Mouse (Mus musculus) left cerebral cortex, postnatal 25 days (tissue): ENCODE results near the gene Gm10320. TPM values are rescaled to one million over a fixed set of nuclear protein-coding genes. Genes with fewer than 3 reads are reported as not detected.

Experiments
- DNase-seq, 2 experiments: peaks; one replicate each; pipeline ENCODE4 v3.0.0; 2022; ENCODE audit warnings: low spot score in 2 of 2, mixed read lengths in 1 of 2
- intact Hi-C: fragments of 180-260 bp; cut with DNase I; formaldehyde crosslinking; loops from one replicate; pipeline ENCODE4 v1.15.1; 2025
- total RNA-seq, 2 experiments: library from RNA; stranded (reverse); gene quantifications; 2 replicates each; pipeline ENCODE4 v1.2.3; 2021

The Gm10320 gene
- not detected for total RNA-seq

DNA sequence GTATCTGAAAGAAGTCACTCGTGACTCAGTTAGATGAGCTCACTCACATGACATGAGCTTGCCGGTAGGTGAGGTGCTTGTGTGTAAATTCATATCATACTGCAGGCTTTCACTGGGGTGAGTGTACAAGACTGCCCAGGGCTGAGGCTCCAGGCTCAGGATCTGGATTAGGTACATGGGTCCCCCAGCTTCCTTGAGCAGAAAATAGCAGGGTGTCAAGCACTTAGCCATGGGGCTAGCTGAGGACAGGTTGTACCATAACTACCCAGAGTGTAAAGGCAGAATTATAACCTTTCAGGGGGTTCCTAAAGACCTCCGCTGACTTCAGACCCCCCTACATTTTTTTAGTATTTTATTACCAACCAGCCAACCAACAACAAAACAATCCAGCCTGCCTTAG is at the start of gene Gm10320:
Gm10320 (minus strand) TSS at position 93 of the 400 bp plus-strand sequence.
- intact Hi-C loops: no loop called here
- DNase-seq: no peak

DNA sequence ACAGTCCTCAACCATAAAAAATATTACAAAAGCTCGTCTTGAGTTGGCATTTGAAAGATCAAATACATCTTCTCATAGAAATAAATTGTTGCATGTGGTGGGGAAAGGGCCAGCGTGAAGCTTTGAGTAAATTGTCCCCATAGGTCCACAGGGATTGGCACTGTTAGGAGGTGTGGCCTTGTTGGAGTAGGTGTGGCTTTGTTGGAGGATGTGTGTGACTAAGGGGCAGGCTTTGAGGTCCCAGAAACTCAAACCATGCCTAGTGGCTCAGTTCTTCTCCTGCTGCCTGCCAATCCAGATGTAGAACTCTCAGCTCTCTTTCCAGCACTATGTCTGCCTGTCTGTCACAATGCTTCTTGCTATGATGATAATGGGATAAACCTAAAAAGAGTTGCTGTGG is 49.8 kb upstream of the Gm10320 start:
- DNase-seq: no peak
- intact Hi-C loops: no loop called here

DNA sequence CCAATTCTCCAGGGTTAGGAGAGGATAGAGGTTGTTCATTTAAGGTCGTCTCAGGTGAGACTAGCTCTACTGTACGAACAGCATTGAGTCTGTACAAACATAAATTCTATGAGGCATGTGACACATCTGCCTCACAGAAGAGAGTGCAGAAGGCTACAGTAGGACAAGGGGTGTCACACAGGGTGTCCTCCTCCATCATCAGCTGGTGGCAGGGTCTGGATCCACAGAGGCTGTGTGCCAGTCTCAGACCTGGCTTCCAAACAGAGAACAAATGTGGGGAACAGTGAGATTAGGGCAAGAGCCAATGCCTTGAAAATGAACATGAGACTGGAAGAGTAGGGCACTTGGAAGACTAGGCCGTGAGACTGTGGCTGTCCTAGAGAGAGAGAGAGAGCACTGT is 48.4 kb upstream of the Gm10320 start:
- no peak for DNase-seq
- intact Hi-C loops: no loop called here

DNA sequence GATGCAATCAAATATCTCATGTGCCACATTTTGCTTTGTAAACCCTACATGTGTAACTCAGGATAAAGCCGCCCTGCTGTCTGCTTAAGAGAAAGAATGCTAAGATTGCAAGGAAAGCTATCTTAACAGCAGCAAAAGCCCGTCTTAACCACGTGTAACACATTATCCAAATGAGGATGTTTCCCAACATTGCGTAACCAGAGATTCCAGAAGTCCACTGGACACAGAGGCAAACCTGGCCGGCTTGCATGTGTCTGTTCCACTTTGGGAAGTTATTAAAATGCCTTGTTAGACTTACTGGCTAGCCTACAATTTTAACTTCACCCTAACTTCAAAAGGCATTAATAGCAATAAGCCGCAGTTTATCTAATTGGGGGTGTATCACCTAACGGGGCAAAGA is 47.5 kb upstream of the Gm10320 start:
- intact Hi-C loops: no loop called here
- DNase-seq: no peak

DNA sequence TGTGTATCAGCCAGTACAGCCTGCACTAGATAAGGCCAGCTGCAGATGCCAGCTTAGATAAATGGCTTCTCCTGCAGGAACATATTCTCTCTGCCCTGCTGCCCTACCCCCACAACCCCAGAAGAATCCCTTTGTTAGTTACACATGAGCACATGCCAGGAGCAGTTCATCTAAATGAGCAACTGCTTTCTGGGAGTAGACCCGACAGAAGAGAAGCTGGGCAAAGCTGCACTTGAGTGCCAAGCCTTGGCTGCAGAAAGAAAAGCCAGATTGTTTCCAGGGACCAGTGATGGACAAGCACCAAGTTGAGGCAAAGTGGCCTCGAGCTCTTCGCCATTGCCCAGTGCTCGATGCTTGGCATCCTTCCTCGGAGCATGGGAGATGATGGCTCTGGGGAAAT is 46.8 kb upstream of the Gm10320 start:
- intact Hi-C loops: no loop called here
- DNase-seq: peak in 1 of 2 experiments; percentile 18

DNA sequence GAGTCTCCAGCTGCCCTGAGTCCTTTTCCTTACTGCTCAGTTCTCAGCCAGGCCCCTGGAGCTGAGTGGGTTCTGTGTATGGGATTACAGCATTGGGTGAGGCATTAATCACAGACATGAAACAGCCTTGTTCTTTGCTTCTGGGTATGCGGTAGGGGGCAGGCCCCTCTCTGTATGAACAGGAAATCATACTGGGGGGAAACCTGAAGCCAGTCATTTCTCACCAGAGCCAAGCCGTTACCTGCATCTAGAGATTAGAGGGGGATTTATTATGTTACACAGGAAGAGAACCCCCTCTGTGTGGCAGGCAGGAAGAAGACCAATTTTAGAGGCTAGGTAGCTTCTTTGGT is 43.1 kb upstream of the Gm10320 start:
- intact Hi-C loops: no loop called here

DNA sequence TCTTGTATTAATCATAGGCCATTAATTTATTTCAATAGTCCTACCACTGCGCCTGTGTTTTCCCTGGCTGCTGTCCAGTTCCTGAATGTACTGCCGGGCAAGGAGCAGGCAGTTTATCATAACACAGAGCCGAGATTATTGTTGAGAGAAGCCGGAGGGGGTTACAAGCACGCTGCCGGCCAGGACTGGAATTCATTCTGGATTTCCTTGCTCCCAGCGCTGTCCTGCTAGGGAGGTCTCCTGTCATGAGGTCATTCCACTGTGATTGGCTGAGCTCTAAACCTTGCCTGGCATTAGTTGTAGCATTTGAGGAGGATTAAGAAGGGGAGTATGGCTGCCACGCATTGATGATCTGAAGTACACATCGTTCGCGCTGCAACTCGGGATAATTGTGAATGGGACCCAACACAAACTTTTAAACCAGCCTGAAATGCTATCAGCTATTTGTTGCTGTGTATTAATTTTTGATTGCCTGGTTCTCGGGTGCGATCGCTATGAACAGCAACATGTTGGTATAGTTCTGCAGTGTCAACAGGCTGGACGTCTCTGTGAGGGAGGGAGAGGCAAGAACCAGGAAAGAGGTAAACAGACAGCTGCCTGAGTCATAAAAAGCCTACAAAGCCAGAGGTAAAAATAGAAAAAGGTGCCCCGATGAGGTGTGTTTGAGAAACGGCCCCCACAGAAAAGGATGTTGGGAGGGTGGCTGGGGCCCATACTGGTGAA is 42.5 kb upstream of the Gm10320 start:
- peak in 1 of 2 experiments; percentile 22 for DNase-seq
- intact Hi-C loops: no loop called here

More for the DNA sequence above, 43.1 kb upstream of the Gm10320 start:
- no peak for DNase-seq

DNA sequence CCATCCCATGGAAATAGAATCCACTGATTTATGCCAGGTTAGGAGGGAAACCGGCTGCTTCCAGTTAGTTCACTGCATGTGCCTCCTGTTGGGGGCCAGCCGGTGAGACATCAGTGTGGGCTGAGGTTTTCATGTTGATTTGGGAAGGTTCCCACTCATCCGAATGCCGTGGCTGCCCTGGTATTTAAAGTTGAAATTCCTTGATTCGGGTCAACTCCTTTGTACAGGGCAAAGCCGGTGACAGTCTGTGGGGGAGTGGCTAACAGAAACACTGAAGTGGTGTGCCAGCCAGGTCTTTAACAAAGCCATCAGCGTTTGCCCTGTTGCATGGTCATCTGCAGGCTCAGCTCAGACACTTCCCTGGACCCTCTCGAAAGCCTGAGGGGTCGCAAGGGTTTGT is 41.6 kb upstream of the Gm10320 start:
- no peak for DNase-seq
- intact Hi-C loops: no loop called here

DNA sequence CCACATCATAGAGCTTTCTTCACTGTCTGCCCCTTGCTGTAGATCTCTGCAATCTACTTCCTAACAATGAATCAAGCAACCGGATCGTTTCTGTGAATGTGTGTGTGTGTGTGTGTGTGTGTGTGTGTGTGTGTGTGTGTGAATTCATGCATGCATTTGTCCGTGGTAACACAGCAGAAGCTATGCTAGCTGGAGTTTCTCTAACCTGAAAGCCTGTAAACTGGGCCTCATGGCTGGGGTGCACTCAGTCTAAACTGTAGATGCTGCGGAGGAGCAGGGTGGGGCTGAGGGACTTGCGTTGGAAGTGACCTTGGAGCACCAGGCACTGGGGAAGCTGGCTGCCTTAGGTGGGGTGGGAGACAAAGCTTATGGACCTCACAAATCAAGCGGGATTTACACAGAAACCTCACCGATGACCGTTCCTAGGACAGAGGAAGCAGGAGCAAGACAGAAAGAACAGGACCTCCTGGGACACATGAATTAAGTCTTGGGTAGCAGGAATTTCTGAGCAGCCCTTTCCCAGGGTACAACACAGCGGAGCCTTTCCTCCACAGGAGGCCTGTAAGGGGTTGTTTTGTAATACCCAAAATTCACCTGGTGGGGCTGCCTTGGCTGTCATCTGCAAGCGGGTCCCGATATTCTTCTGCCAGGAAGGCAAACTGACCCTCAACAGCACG is 41.0 kb upstream of the Gm10320 start:
- no peak for DNase-seq
- intact Hi-C loops: no loop called here

DNA sequence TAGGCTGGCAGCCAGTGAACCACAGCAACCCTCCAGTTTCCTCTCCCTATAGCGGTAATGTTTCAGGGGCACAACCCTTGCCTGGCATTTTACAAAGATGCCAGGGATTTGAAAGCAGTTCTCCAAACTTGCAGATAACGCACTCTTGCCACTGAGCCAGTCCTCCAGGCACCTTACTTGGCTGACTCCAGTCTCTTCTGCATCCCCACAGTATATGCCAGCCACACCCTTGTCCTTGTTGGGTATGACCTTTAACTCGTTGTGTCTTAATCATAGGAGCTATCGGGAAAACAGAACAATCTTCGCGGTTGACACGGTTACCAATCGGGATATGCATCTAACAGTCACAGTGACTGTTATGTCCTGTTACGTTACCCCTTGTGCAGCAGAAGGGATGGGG is 40.2 kb upstream of the Gm10320 start:
- intact Hi-C loops: no loop called here
- DNase-seq: no peak

DNA sequence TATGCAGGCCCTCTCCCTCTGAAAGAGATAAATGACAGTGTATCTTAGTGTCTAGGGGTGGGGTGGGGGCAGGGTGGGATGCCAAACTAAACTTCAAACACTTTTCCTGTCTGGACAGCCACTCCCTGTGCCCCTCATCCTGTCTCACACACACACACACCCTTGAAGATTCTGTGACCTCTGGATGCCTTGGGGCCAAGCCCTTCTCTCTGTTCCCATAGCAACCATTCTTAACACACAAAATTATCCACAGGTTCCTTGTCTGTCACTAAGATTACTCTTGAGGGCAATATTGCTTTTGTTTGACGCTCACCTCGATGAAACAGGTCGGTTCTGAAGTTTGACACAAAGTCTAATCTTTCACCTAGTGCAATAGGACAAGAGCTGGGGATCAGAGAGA is 39.5 kb upstream of the Gm10320 start:
- intact Hi-C loops: no loop called here
- no peak for DNase-seq

DNA sequence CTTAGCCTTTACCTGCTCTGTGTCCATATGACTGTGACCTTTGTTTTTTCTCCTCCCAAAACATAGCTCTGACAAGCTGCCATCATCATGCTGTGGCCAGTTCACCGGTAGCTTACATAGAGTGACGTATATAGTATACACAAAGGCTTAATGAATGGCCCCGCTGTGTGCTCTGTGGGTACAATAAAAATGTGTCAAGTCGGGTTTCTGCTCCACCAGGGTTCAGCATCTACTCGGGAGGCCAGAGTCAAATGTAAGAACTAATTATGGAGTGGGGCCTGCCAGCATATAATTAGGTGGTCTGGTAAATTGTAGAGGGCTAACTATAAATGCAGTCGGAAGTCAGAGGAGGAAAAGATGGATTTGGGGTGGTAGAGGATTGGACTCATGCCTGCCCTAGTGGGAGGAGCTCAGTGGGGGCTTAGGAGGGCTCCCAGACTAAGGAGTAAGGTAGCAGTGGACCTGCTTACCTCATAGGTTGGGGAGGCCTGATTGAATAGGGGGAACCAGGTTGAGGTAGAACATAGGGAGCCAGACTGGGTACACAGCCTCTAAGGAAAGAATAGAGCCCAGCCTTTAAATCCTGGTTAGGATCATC is 32.0 kb upstream of the Gm10320 start:
- no peak for DNase-seq
- intact Hi-C loops: no loop called here

DNA sequence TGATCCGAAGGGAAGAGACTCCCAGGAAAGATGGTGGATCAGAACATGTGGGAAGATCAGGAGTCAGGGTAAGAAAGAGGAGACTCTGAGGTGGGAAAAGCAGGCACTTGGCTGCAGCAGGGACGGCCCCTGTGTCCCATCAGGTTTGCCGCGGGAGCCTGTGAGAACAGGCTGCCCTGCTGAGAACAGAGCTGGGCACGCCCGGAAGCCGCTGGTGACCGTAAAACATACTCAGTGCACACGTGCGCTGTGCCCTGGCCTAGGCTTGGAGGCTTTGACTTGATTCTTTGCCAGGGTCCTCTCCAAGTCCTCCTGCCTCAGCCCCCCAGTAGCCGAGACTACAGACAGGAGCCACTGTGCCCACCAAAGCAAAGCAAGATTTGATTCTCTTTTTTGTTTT is 26.5 kb upstream of the Gm10320 start:
- DNase-seq: no peak
- intact Hi-C loops: no loop called here

DNA sequence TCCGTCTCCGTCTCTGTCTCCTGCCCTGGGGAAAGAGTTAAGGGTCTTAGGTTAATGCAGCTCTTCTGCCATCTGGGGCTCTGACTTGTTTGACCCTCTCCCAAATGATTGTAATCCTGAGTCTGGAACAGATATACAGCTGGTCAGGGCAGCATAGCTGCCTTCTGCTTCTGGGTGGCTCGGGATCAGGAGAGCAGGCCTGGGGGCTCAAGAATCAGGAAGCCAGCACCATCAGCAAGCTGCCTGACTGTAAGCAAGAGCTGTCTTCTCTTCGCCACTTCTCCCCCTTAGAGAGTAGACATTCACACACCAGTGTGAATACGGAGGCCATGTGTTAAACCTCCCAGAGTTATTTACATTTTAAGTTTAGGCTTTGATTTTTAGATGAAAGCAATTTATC is 25.9 kb upstream of the Gm10320 start:
- intact Hi-C loops: no loop called here
- DNase-seq: no peak

DNA sequence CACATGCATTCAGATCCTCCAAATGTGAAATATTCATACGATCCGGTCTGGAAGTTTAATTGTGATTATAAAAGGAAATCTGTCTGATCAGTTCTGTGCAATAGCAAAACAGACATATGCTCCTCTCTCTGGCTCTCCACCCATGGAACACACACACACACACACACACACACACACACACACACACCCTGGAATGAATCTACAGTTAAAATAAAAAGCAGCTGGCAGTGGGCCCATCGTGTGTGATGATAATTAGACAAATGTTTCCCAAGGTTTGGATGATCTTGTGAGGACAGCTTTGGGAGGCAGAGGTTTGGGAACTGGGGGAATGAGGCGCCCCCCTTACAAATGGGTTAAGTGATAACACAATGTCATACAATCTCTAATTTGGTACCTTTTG is 25.2 kb upstream of the Gm10320 start:
- no peak for DNase-seq
- intact Hi-C loops: no loop called here

DNA sequence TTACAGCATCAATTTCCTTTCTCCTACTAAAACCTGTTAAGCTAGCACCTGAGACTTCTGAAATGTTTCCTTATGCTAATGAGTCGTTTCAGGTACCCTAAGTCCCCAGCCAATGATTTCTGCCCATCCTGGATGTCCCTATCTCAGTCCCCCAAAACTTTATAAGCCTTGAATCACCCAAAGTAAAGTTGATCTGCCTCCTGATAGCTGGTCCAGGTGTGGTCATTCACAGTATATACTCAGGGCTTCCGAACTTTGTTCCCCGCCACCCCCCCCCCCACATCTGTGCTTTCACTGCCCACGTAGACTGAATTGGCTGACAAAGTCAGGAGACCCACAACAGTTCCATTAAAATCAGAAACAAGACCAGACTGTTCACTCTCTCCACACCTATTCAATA is 20.3 kb upstream of the Gm10320 start:
- intact Hi-C loops: no loop called here
- DNase-seq: no peak

DNA sequence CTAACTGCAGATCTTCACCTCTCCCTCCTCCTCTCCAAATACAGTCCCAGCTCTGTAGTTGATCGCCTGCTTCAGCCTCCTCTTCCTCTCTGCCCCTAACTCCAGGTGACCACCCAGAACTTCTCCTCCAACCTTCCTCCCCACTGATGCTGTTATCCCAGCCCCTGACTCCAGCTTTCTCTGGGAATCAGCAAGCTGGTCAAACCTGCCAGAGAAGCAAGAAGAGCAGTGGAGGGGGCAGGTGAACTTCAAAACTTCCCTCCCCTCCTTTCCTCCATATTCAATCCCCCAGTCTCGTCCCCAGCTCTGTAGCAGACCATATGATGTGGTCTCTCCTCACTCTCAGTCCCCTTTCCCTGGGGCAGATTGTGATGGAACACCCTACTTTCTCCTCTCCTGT is 15.9 kb upstream of the Gm10320 start:
- intact Hi-C loops: no loop called here
- no peak for DNase-seq

DNA sequence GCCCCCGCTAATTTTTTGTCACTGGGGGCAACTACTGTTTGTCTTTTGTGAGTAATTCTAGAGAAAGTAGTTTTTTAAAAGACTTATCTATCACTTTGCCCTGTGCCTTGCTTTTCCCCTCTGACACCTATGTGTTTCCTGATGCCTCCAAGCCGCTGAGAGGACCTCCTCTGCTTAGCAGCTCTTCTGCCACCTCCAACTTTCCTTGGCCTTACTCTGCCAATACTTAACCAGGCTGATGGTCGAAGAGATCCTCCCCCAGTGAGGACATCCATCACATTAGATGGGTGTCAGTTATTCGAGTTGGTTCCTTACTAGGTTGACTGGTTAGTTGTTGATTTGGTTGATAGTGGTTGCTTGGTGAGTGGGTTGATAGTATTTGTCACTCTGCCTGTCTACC is 14.7 kb upstream of the Gm10320 start:
- intact Hi-C loops: no loop called here

DNA sequence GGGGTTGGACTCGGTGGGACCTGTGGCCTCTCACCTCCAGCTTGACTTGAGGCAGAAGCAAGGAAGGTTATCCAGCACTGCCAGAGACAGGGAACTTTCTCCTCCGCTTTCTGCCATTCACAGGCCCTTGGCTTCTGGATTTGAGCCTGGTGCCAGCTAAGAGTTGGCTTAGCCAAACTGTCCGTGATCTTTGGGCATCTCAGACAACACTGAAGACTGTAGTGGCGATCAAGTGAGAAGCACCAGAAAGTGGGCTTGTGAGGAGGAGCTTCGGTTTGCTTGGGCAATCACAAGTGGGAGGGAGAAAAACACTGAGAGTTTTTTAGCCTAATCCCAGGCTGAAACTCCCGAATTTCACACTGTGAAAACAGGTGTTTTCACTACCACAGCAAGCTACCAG is 14.2 kb upstream of the Gm10320 start:
- intact Hi-C loops: no loop called here
- no peak for DNase-seq

More for the DNA sequence above, 14.7 kb upstream of the Gm10320 start:
- DNase-seq: no peak

DNA sequence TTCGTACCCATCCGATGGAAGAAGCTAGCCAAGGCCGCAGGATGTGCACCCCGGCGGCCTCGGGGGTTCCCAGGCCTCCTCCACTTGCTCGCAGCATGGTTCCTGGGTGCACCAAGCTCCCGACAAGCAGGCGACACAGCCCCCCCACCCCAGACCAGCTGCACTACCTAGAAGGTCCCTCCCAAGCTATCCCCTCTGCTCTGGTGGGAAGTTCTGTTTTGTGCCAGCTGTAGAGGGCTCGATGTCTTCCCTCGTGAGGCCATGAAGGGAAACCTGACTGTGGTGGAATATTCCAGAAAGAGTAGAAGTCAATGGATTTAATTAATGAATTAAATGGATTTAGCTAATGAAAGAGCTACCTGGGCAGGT is 13.7 kb upstream of the Gm10320 start:
- intact Hi-C loops: no loop called here
- no peak for DNase-seq
